Mouse (Mus musculus) CD4-positive, CD25-positive, alpha-beta regulatory T cell, adult 2 months (primary cell): ENCODE results near the gene Cyp4f37.
"Not testable (repeated sequence)": the region's sequence is repeated elsewhere in the genome, so short reads cannot be mapped to it uniquely, and the experiment has no call there.

Experiments
- DNase-seq: peaks from one replicate; pipeline ENCODE4 v3.0.0-alpha.2; 2012; ENCODE audit warnings: low read depth, low spot score

The Cyp4f37 gene

DNA sequence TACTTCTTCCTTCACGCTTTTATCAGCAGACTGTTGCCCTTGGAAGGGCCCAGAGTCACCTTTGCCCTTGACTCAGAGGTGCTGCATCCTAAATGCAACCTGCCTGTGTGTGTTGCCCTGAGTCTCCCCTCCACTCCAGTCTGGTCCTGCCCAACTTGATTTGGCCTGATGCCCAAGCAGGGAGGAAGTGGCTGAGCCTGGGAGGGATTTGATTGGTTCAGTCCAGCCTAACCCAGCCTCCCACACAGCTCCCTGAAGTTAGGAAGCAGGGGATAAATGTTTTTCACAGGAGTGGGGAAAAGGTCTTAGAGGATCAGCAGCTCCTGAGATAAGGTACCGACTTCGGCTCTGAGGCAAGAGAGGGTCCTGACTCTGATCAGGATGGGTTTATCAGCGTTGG, at the start of gene Cyp4f37:
Cyp4f37 (plus strand) TSS at position 292 of the 400 bp plus-strand sequence.
- not testable (repeated sequence) for DNase-seq

DNA sequence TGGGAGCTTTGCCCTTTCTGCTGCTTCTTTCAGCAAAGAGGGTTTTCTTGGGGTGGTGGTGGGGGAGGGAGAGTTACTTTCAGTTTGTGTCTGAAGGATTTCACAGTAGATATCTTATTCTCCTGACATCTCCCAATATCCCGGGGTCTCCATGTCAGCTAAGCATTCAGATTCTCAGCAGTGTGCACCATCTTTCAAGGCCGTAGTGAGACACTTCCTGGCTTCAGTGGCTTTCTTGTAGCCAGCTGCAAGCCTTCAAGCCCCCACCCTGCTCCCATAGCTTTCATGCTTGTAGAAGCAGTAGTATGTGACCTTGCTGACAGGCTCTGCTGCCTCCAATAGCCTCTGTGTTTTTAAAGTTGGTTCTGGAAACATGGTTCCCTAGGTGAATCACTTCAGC, 47.8 kb upstream of the Cyp4f37 start:
- DNase-seq = not testable (repeated sequence)

GRCm38 (mm10) chr17:32577496-32578186, 43.5 kb upstream of the Cyp4f37 start:
- no peak for DNase-seq

- DNase-seq = no peak
Observed at GRCm38 (mm10) chr17:32596494-32596893, 24.6 kb upstream of the Cyp4f37 start.

- DNase-seq = no peak
Observed at GRCm38 (mm10) chr17:32608055-32608454, 13.1 kb upstream of the Cyp4f37 start.

DNA sequence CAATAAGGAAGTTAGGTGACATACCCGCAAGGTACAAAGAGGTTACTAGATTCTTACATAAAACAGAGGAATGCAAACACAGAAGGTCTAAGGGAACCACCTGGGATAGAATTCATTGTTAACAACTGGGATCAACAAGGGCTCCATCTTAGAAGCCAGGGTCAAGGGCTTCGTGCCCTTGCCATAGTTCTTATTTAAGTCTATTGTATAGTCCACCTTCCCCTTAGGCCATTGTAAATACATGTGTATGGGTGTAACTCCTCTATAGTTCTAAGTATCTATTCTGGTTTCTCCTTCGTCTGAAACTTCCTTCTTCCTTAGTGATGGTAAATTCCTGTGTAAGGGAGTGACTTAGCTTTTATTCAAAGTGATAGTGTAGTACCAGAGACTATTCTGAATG, 10.9 kb upstream of the Cyp4f37 start:
- not testable (repeated sequence) for DNase-seq

DNA sequence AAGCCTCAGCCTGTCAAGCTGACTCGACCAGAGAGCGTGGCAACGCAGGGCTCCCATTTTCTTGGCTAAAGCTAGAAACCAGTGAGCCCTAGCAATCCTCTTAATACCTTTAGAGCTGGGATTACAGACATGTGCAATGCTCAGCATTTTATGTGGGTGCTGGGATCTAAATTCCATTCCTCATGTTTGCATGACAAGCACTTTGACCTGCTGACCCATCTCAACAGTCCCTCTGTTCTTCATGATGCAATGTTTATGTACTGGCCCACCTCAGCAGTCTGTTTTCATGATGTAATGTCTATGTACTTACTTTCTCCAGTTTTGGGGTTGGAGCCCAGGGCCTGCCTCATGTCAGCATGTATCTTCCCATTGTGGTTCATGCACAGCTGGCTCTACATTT, 10.2 kb upstream of the Cyp4f37 start:
- no peak for DNase-seq

DNA sequence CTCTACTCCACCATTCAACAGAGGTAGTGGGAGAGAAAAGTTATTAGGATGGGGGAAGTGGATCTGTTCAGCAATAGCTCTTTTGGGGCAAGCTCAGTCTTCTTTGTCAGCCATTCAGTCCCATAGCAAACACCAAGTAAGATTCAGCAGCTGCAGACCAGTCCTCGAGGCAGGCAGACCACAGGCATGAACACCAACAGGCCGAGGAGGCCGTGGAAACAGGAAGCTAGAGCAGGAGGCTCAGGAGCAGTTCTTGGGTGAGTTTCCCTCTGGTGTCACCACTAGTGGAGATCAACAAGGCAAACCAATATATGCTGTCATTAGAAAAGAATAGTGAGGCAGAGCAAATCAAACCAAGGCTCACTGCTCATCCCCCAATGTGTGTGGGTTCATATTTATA, 8.7 kb upstream of the Cyp4f37 start:
- no peak for DNase-seq

- DNase-seq = no peak
Observed at GRCm38 (mm10) chr17:32617252-32617651, 3.9 kb upstream of the Cyp4f37 start.

DNA sequence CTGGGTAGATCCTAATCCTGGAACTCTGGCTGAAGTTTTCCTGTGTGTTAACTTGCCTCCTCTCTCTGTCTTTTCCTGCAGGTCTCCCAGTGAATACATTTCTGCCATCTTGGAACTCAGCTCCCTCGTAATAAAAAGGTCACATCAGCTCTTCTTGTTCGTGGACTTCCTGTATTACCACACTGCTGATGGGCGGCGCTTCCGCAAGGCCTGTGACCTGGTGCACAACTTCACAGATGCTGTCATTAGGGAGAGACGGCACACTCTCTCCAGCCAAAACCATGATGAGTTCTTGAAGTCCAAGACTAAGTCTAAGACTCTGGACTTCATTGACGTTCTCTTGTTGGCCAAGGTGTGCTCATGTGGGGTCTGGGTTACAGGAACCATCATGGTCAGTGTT, 8.6 kb downstream of the Cyp4f37 start:
- DNase-seq = not testable (repeated sequence)

DNA sequence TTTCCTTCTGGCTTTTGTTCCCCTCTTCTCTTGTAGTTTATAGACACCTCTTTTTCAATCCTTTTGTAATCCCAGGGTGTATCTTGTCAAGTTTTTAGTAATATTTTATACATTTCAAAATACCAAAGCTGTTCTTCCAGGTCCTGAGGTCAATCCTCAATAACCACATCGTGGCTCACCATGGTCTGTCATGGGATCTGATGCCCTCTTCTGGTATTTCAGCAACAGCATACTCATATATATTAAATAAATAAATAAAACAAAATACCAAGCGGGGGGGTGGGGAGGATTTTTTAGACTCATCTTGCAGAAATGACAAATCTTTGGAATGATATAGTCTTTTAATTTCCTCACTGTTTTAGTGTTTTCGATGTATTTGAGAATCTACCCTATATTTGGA, 10.8 kb downstream of the Cyp4f37 start:
- DNase-seq = no peak

DNA sequence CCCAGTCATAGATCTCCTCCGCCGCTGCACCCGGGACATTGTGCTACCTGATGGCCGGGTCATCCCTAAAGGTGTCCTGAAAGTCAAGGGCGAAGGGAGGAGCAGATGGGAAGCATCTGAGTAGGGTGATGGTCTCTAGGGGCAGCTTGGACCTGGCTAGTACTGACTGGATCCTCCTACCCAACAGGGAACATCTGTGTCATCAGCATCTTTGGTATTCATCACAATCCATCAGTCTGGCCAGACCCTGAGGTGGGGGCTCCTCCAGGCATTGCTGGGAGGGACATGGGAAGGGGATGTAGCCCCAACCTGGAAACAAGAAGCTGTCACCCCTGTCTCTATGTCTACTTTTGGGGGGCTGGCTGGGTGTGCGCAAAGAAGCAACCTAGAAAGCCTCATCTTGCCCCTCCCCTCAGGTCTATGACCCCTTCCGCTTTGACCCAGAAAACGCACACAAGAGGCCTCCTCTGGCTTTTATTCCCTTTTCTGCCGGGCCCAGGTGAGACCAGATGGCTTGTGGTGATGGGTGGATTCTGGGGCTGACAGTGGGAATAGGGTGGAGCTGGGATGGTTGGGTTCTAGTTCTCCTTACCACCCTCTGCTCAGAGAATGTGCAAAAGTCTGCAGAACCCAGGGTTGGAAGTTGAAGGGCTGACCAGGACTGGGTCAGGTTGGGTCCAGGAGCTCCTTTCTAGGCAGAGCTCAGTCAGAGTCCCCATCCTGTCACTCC, 13.3 kb downstream of the Cyp4f37 start:
- DNase-seq = not testable (repeated sequence)

GRCm38 (mm10) chr17:32634972-32635314, 13.8 kb downstream of the Cyp4f37 start:
- peak; percentile 87 for DNase-seq

DNA sequence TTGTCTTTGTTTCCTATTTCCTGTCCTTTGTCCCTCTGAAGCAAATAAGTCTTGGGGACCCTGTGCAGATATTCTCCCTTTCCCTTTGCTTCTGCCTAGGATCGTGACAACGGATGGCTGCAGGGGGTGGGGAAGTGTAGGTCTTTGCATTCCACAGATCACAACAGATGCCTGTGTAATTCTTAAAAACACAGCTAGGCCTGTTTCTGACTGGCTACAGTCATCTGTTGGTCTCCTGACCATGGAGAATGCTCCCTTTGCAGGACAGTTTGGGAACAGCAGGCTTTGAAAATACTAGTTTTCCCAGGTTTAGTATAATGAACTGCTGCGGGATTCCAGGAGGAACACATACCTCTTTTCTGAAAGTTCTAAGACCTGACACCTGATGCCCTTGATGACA, 15.2 kb downstream of the Cyp4f37 start:
- no peak for DNase-seq

- no peak for DNase-seq
Observed at GRCm38 (mm10) chr17:32637151-32637550, 16.0 kb downstream of the Cyp4f37 start.

DNA sequence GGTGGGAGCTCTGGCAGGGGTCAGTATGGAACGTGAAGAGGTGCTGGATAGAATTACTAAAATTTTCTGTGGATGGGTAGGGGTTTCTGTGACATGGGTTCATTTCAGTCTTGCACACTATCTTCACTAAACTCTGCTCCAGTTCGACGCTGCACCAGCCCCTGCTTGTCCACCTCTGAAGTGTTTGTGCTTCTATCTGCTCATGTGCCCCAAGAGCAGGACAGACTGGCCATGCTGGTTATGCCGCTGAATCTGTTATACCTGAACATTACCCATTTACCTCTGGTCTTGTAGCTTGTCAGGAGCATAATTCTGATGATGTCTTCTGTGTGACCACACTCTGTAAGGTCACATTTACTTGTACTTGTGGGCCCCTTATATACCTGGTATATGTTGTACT, 25.5 kb downstream of the Cyp4f37 start:
- no peak for DNase-seq

GRCm38 (mm10) chr17:32653860-32654259, 32.8 kb downstream of the Cyp4f37 start:
- DNase-seq = no peak

DNA sequence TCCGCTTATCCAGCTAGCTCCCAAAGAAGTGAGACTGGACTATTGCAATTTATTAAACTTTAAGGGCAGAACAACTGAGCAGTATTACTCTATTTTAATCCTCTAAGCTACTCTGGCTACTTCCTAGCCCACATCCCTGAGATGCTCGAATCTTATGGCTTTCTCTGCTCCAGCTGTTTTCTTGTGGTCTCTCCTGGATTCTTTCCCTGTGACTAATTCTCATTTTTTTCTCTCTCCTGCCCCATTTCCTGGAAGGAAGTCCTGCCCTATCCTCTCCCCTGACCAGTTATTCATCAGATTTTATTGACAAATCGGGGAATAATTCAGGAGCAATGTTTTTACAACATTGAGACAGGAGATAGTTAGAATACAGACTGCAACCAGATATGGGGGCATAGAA, 35.9 kb downstream of the Cyp4f37 start:
- DNase-seq = no peak

DNA sequence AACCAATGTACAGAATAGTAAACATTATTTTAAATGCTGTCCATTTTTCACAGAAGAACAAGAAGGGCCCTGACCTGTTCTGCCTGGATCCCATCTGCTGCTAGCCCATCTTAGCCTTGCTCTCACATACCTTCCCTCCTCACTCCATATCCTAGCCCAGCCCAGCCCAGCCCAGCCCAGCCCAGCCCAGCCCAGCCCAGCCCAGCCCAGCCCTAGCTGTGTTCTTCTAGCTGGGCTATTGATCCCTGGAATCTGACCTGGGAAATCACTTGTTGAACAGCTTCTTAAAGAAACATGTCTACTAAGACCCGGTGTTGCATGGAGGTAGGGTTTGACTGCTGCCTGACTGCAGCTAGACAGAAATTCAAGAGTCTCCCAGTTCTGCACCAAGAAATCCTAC, 37.1 kb downstream of the Cyp4f37 start:
- DNase-seq = no peak

- no peak for DNase-seq
Observed at GRCm38 (mm10) chr17:32658712-32659111, 37.6 kb downstream of the Cyp4f37 start, which contains the start of gene Cyp4f40. Gene Cyp4f40, plus strand, starts transcription at chr17:32658900.

GRCm38 (mm10) chr17:32673976-32674375, 52.9 kb downstream of the Cyp4f37 start:
- no peak for DNase-seq

- DNase-seq = peak; percentile 63
Observed at GRCm38 (mm10) chr17:32676040-32676635, 55.0 kb downstream of the Cyp4f37 start.

DNA sequence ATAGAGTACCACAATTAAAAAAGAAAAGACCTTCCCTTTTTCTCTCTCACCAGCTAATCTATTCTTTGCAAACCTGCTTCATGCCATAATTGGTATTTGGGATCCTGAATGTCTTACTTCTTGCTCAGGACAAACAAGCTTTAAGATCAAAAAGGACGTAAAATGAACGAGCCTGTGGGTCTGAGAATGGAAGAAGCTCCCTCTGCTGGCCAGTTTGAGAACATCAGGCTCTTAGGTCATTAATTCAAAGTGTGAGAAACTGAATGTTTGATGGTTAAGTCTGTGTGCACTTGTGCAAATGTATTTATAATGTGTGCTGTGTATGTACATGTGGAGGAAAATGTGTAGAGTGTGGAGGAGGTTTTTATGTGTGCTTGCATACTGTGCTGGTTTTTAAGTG, 59.3 kb downstream of the Cyp4f37 start:
- peak; percentile 80 for DNase-seq
